Mouse (Mus musculus) hindbrain, embryonic 15.5 days (tissue): ENCODE results near the gene Rab43. TPM values are rescaled to one million over a fixed set of nuclear protein-coding genes. Genes with fewer than 3 reads are reported as not detected.

Source experiments
- ATAC-seq: fragments of 200-750 bp; cut with Nextera tagmentation; 2 replicates; pipeline ENCODE4 v1.8.0; 2017; ENCODE audit warnings: low read depth, moderate number of reproducible peaks, moderate TSS enrichment; ENCODE audit not compliant: low FRiP score
- H3K27ac ChIP-seq: fragments of 300-500 bp; sonication (generic); replicated peaks from 2 replicates; pipeline ENCODE4 v1.5.1; 2015; ENCODE audit warnings: mild to moderate bottlenecking, inconsistent platforms
- H3K27me3 ChIP-seq: fragments of 300-500 bp; sonication (generic); 2 replicates; pipeline ENCODE4 v1.6.1; 2015; ENCODE audit warnings: control low read depth, inconsistent platforms
- H3K36me3 ChIP-seq: fragments of 300-500 bp; sonication (generic); 2 replicates; pipeline ENCODE4 v1.6.1; 2015; ENCODE audit warnings: control low read depth, inconsistent platforms
- H3K4me1 ChIP-seq: fragments of 300-500 bp; sonication (generic); replicated peaks from 2 replicates; pipeline ENCODE4 v1.6.1; 2015; ENCODE audit warnings: control low read depth, inconsistent platforms
- H3K4me2 ChIP-seq: fragments of 300-500 bp; sonication (generic); 2 replicates; pipeline ENCODE4 v1.6.1; 2015; ENCODE audit warnings: moderate library complexity, mild to moderate bottlenecking, inconsistent platforms
- H3K4me3 ChIP-seq: fragments of 300-500 bp; sonication (generic); 2 replicates; pipeline ENCODE4 v1.5.1; 2015; ENCODE audit warnings: mild to moderate bottlenecking, inconsistent platforms
- H3K9ac ChIP-seq: fragments of 300-500 bp; sonication (generic); 2 replicates; pipeline ENCODE4 v1.6.1; 2015; ENCODE audit warnings: inconsistent platforms
- H3K9me3 ChIP-seq: fragments of 300-500 bp; sonication (generic); 2 replicates; pipeline ENCODE4 v1.6.1; 2016; ENCODE audit warnings: control low read depth, inconsistent platforms
- WGBS: fragments of 180-500 bp; shearing (Covaris S2); methylation state at CpG from one replicate; pipeline ENCODE4 v1.1.7; 2015; 5-methylcytosine and 5-hydroxymethylcytosine counted together
- polyA plus RNA-seq: library from polyadenylated mRNA; unstranded; fragments of >200 nt; fragmentation: Nextera tagmentation; extraction: Ambion mirVana; gene quantifications from 2 replicates; pipeline ENCODE4 v1.2.1, GENCODE M21; 2015

Gene Rab43
- polyA plus RNA-seq, 1 experiment from 2014 or later: 13.3 TPM

GRCm38 (mm10) chr6:87742804-87743203 is 69.2 kb downstream of the Rab43 start:
- WGBS: 81% methylated on average over 5 of the region's 5 CpGs
- no peak for ATAC-seq

DNA sequence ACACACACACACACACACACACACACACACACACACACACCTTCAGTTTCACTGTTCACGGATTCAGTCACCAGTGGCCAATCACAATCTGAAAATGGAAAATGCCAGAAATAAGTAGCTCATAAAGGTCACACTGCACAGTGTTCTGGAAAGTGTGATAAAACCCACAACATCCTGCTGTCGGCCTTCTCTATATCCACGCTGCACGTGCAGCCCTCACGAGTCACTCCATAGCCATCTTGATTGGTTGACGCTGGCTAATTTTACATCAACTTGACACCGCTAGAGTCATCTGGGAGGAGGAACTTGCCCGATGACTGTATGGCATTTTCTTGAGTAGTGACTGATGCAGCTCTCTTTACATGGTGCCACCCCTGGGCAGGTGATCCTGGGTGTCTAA is 70.0 kb downstream of the Rab43 start:
- no peaks in the 10 kb centered on the region for H3K27me3 ChIP-seq
- WGBS: 94% methylated on average over 8 of the region's 8 CpGs
- H3K36me3 ChIP-seq: no peaks in the 10 kb centered on the region
- H3K4me1 ChIP-seq: peaks cover 6% of the 10 kb centered on the region; the same call in 1 of the 2 replicates
- no peak overlapping the region for H3K9ac ChIP-seq
- H3K4me3 ChIP-seq: no peak overlapping the region
- no peak for ATAC-seq
- no peak overlapping the region for H3K4me2 ChIP-seq
- no peak overlapping the region for H3K27ac ChIP-seq
- H3K9me3 ChIP-seq: no peaks in the 10 kb centered on the region

More at GRCm38 (mm10) chr6:87742804-87743203, 69.2 kb downstream of the Rab43 start:
- H3K9me3 ChIP-seq: no peaks in the 10 kb centered on the region
- H3K4me2 ChIP-seq: no peak overlapping the region
- no peak overlapping the region for H3K9ac ChIP-seq
- no peak overlapping the region for H3K27ac ChIP-seq
- no peaks in the 10 kb centered on the region for H3K27me3 ChIP-seq
- no peaks in the 10 kb centered on the region for H3K36me3 ChIP-seq
- H3K4me1 ChIP-seq: peaks cover 6% of the 10 kb centered on the region; the same call in 1 of the 2 replicates
- H3K4me3 ChIP-seq: no peak overlapping the region

- no peak for ATAC-seq
- no peak overlapping the region for H3K9ac ChIP-seq
- no peaks in the 10 kb centered on the region for H3K36me3 ChIP-seq
- peaks cover 1% of the 10 kb centered on the region; the same call in 1 of the 2 replicates for H3K27me3 ChIP-seq
- H3K27ac ChIP-seq: no peak overlapping the region
- no peak overlapping the region for H3K4me2 ChIP-seq
- no peak overlapping the region for H3K4me3 ChIP-seq
- no peaks in the 10 kb centered on the region for H3K9me3 ChIP-seq
- peaks cover 6% of the 10 kb centered on the region; the same call in 1 of the 2 replicates for H3K4me1 ChIP-seq
Measured at GRCm38 (mm10) chr6:87740496-87740895, 71.5 kb downstream of the Rab43 start.

DNA sequence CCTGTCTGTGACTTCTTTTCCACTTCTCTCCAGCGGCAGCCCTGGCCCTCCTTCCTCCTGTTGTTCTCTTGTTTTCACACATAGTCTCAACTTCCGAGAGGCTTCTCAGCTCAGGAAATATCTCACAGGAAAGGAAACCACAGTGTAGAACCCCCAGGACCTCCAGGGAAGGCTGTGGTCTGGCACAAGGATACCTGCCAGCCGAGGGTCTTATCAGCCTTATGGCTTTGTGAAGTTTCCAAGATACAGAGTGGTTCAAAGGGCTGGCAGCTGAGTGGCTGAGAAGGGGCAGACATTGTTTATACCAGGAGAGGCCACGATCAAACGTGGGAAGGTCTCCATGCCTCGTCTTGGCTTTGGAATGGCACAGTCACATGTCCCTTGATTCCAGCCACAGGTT is 72.1 kb downstream of the Rab43 start:
- H3K27ac ChIP-seq: no peak overlapping the region
- 65% methylated on average over 6 of the region's 6 CpGs for WGBS

More for the DNA sequence above, 72.1 kb downstream of the Rab43 start:
- peaks cover 6% of the 10 kb centered on the region; the same call in 1 of the 2 replicates for H3K4me1 ChIP-seq
- peaks cover 7% of the 10 kb centered on the region; the same call in 1 of the 2 replicates for H3K27me3 ChIP-seq
- no peak overlapping the region for H3K4me3 ChIP-seq
- H3K4me2 ChIP-seq: no peak overlapping the region
- no peak for ATAC-seq
- H3K36me3 ChIP-seq: no peaks in the 10 kb centered on the region
- H3K9me3 ChIP-seq: no peaks in the 10 kb centered on the region
- no peak overlapping the region for H3K9ac ChIP-seq

Other genes starting within 250 kb of the Rab43 start
- 2.7 and 3.1 TPM in 2 replicates for gene Prokr1, start 221.4 kb downstream of the Rab43 start, polyA plus RNA-seq
- gene Aplf, start 140.0 kb downstream of the Rab43 start, polyA plus RNA-seq: 8.6 and 10.2 TPM in 2 replicates
- gene Efcc1, start 81.3 kb downstream of the Rab43 start, polyA plus RNA-seq: 6.7 and 7.0 TPM in 2 replicates
- 0.55 and 0.99 TPM in 2 replicates for gene Gp9, start 34.1 kb downstream of the Rab43 start, polyA plus RNA-seq
- 3.4 and 3.8 TPM in 2 replicates for gene Gm45140, start 23.6 kb upstream of the Rab43 start, polyA plus RNA-seq
- 24.2 and 28.4 TPM in 2 replicates for gene Isy1, start 26.6 kb upstream of the Rab43 start, polyA plus RNA-seq
- 516 and 541 TPM in 2 replicates for gene Cnbp, start 38.9 kb upstream of the Rab43 start, polyA plus RNA-seq
- 195 and 200 TPM in 2 replicates for gene Copg1, start 75.7 kb upstream of the Rab43 start, polyA plus RNA-seq
- 38.5 and 44.0 TPM in 2 replicates for gene Hmces, start 101.8 kb upstream of the Rab43 start, polyA plus RNA-seq
- gene H1fx, start 169.5 kb upstream of the Rab43 start, polyA plus RNA-seq: 46.7 and 51.6 TPM in 2 replicates
- gene Rab7, start 233.1 kb upstream of the Rab43 start, polyA plus RNA-seq: 341 and 360 TPM in 2 replicates